Mouse (Mus musculus): ENCODE measurements around the gene Lrrc57.

The Lrrc57 gene

DNA sequence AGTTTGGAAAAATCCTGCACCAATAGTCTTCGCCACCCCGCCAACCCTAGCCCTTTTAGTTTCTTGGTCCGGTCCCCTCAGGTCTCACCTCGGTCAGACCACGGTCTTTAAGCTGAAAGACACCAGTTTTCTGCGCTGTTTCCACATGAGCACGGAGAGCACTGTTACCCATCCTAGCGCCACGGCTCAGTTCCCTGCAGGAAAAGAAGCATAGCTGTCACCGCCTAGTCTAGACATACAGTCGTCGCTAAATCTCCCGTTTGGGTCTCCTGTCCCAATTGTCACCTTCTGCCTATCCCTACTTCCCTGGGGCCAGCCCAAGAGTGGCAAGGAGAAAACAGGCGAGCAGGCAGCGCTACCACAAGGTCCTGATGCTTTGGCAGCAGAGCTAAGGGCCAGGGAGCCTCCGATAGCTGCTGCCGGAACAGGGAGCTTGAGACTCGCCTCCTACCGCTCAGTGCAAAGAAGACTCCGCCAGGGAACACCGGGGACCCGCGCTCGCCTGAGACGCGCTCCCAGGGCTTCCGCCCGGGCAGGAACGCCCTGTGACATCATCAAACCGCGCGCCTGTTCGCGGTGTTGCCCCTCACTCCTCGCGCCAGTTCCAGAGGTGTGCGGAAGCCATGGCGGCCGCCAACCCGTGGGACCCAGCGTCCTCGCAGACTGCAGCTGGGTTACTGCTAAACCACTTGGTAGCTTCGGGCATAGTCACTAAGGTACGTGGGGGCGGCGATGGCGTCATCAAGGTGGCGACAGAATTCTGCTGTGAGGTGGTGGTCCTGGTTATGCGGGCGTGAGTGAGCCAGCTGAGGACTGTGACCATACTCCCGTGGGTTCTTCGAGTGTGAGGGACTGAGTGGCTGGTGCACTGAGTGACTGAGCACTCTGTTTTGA, at the start of gene Lrrc57, which contains the start of gene Haus2:
Gene Lrrc57, minus strand, starts transcription at position 691 of the 894 bp plus-strand sequence.
Gene Haus2, plus strand, starts transcription at position 554 of the 894 bp plus-strand sequence.
- DNase-seq (ENCODE audit: low spot score in 2 of 2): peak; percentile 83 to 90

DNA sequence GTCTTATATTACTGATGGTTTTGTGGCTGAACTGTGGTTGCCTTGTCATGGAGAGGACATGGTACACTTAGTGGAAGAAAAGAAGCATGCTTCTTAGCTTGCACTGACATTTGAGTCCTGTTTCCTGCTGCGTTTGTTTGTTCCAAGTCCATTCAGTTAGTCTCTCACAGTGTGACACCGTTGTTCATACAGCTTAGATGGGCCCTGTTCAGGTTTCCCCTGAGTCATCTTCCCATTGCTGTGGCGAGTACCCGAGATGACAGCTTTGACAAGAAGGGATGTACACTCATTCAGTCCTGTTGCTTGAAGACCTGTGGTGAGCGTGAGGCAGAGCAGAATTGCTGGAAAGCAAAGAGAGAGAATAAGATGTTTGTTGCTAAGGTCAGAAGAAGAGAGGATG, 49.2 kb upstream of the Lrrc57 start:
- DNase-seq (ENCODE audit: low spot score in 2 of 2): no peak

DNA sequence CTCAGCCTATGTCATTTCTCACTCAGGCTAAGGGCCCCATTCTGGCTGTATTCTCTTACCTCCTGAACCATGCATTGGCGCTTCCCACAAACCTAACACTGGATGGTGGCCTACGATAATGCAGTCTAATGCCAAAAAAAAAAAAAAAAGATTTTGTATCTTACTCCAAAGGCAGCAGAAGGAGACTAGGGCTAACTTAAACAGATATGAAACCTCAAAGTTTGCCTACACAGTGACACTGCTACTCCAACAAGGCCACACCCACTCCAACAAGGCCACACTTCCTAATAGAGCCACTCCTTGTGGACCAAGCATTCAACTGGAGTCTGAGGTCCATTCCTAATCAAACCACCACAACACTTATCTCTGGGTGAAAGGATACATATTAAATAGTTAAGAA, 47.4 kb upstream of the Lrrc57 start:
- no peak for DNase-seq (ENCODE audit: low spot score in 2 of 2)

DNA sequence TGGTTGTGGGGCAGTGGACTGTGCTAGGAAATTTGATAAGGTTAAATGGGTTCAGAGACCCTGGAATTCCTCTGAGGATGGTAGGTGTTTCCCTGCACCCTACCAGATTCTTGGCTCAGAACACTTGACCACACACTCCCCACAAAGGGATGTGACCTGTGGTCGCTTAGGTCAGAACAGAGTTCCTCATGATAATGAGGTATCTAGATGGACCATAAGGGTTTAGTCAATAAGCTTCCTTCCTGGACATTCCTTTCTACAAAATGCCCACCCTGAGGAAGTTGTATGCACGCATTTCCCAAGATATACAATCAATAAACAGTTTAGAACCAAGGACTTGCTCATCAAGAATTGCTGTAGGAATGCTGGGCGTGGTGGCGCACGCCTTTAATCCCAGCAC, 46.6 kb upstream of the Lrrc57 start:
- no peak for DNase-seq (ENCODE audit: low spot score in 2 of 2)

DNA sequence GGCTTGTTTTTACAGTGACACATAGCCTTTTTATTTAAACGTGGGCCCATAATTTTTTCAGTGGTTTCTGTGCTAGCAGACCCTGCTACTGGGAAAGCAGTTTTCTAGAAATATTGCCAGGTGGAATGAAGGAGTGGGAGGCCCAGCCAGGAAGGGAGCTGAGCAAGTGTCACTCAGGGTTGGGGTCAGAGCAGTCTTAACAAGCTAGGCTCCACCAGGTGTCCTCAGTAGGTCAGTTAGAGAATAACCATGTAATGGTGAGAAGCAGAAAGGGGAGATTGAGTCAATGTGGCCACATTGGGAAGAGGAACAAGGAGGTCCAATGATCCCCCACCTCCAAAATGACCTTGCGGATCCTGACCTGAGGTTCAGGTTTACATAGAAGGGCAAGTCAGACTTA, 45.4 kb upstream of the Lrrc57 start:
- no peak for DNase-seq (ENCODE audit: low spot score in 2 of 2)

DNA sequence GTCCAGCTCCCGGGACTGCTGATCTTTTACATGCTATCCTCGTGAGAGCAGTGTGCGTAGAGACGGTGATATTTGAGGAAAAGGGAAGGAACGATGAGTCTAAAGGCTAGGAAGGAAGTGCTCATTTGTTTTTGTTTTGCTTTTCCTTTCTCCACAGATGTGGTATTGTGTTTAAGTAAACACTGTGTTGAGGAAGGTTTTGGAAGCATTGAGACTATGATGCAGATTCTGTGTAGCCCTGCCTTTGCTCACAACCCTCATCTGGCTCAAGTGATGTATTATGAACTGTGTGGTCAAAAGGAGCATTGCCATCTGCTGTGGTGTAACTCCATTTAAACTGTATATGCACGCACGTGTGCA, 43.6 kb upstream of the Lrrc57 start:
- DNase-seq (ENCODE audit: low spot score in 2 of 2): no peak

DNA sequence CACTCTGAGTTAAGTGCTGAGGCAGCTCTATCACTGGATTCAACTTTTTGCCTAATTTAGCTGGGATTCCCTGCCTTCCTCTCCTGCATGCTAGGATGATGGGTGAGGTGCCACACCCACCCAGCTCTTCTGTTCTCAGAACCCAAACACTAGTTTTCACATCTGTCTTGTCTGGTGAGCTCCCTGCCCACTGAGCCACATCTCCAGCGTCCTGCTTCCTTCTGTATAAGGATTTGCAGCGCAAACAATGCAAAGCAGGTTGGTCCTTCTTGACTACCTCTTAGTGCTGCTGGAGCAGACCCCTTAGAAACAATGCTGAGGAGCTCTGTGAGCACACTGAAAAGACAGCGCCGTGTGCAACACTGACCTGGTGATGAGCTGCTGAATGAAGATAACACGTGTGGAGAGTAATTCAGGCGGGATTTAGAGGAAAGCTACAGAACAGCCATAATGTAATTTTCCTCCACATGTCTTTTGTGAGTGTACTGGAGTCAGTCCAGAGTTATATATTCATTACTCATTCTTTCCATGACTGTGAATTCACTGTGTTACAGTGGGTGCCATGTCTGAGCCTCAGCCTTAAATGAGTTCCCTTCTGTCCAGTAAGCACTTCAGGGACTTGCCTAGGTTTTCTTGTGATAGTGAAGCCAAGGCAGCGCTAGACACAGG, 43.1 kb upstream of the Lrrc57 start:
- no peak for DNase-seq (ENCODE audit: low spot score in 2 of 2)

DNA sequence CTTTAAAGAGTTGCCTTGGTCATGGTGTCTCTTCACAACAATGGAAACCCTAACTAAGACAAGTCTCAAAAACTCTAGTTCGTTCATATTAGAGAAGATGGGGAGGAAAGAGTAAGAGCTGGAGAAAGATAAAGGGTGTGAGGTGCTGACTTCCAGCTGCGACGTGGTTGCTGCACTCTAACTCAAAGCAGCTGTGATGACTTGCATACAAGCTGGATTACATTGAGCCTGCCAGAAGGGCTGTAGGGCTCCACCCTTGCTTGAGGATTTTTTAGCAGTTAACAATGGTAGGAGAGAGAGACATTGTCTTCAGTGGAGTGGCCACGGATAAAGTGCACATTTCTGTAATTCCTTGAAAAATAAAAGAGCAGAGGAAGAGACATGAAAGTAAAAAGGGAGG, 37.5 kb upstream of the Lrrc57 start:
- DNase-seq (ENCODE audit: low spot score in 2 of 2): peak in 1 of 2 experiments; percentile 50

DNA sequence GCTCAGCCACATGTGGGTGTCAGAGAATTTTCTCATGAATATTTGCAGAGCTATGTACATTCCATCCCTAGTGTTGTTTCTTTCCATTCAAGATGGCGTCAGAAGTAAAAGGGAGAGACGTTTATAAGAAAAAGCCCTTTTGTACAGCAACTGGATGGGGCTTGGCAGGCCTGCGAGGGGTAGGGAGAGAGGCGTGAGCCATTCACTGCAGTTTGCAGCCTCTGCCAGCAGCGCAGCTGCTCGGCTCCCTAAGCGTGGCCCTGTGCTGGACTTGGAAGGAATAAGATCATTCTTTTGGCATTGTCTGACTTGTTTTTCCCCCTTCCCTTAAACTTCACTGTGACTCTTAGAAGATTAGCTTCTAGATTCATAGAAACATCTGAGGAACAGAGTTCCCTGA, 34.5 kb upstream of the Lrrc57 start:
- peak in 1 of 2 experiments; percentile 44 for DNase-seq (ENCODE audit: low spot score in 2 of 2)

DNA sequence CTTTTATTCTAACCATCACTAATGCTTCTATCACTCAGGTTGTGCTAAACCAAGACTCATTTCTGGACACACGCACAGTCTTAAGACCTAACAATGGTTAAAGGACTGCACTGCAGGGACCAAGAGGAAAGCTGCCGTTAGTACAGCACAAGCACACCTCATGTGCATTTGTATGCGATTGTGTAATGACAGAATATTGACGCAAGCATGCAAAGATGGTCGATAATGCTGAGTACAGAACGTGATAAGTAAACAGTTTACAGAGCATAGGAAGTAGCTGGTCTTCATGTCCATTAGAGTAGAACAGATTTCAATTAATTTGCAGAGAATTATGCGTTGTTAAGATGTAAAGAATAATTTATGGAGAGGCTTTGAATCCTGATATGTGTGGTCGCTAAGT, 31.5 kb upstream of the Lrrc57 start:
- DNase-seq (ENCODE audit: low spot score in 2 of 2): no peak

DNA sequence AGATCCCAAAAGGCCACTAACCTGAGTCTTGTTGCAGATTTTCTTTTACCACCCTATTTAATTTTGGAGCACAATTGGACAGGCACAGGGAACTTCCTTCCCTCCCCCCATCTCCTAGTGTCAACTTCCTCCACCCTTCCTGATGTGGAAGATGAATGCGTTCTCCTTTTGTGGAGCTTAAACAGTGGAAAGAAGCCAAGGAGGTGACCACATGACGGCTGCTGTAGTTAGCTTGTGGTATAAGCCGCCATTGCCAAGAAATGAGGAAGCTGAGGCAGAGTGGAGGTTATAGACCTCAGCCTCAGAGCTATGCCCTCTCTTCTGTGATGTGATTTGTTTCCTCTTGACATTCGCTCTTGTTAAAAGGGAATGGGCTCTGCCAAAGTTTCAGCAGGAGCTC, 22.6 kb upstream of the Lrrc57 start:
- DNase-seq (ENCODE audit: low spot score in 2 of 2): no peak

DNA sequence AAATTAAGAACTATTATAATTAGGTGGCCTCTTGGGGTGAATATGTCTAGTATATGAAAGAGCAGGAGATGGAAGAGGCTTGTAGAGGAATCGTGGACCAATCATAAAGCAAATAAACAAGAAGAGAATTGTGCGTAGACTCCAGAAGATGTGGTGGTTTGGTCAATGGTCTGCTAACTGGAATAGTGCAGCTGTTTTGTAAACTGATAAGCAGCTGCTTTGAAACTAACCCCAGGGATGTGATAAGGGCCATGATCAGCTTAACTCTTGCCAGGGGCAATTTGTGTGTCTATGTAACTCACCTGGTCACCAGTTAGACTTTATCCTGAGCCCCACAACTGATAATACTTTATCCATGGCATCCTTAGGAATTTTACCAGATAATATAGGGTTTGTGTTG, 22.2 kb upstream of the Lrrc57 start:
- no peak for DNase-seq (ENCODE audit: low spot score in 2 of 2)

DNA sequence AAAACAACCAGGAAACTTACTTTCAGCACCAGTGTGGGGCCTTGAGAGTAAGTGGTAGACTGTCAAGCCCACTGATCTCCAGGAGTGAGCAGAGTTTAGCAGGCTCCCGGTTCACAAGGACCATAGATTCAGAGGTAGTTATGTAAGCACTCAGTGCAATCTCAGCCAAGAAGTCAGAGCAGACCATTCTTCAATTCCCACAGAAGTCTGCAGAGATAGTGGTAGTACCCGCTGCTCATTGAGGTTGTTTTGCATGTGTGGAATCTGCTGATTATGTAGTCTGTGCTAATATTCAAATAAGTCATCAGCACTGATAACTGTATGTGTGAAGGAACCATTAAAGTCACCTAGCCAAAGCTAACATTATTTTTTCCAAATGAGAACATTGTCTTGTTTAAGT, 21.3 kb upstream of the Lrrc57 start:
- DNase-seq (ENCODE audit: low spot score in 2 of 2): no peak

DNA sequence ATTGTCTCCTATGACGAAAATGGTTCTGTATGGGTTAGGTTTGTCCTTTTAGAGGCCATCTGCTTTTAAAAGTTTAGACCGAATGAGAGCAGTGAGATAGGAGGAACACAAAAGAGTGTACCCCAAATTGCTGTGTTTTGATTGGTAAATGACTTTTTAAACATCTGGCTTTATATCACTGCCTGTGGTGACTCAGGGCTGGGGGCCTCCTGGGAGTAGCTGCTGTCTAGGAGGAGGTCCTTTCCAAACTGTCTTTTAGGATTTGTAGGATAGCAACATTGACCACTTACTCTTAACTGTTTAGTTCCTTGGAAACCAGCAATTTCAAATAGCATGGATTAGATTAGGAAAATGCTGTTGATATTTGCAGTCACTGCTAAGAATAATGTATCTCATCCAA, 20.9 kb upstream of the Lrrc57 start:
- DNase-seq (ENCODE audit: low spot score in 2 of 2): no peak

DNA sequence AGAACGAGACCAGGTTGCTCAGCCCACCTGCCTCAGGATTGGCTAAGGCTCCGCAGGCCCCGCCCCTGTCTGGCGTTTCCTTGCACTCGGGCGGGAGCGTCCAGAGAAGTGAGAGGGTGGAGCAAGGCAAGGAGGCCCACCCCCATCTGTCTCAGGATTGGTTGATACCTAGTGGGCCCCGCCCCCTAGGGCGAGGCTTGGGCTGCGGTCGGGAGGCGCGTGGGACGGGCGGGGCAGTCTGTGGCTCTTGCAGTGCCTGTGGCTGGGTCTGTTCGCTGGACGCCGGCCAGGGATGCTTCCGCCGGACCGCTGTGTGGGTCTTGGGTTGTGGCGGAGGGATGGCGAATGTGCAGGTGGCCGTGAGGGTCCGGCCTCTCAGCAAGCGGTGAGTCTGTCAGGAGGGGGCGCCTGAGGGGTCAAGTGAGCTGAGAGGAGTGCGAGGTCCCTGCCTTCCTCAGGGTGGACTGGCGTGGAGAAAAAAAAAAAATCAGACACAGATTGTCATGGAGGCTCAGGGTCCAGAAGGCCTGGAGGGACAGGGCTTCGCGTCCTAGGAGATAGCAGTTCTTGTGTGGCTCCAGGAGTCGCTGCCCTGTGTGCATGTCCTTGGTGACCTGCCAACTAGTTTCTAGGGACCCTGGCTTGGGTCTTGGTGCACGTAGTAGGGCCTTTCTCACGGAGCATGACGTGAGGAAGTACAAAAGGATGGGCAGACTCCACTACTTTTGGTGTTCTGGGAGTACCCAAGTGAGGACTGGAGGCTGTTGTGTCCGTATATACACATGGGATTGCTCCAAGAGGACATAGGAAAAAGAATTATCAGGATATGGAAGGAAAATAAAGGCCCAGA, 19.8 kb upstream of the Lrrc57 start, which contains the start of gene Stard9:
Gene Stard9, plus strand, starts transcription at position 236 of the 850 bp plus-strand sequence.
- DNase-seq (ENCODE audit: low spot score in 2 of 2): peak; percentile 91 to 98

DNA sequence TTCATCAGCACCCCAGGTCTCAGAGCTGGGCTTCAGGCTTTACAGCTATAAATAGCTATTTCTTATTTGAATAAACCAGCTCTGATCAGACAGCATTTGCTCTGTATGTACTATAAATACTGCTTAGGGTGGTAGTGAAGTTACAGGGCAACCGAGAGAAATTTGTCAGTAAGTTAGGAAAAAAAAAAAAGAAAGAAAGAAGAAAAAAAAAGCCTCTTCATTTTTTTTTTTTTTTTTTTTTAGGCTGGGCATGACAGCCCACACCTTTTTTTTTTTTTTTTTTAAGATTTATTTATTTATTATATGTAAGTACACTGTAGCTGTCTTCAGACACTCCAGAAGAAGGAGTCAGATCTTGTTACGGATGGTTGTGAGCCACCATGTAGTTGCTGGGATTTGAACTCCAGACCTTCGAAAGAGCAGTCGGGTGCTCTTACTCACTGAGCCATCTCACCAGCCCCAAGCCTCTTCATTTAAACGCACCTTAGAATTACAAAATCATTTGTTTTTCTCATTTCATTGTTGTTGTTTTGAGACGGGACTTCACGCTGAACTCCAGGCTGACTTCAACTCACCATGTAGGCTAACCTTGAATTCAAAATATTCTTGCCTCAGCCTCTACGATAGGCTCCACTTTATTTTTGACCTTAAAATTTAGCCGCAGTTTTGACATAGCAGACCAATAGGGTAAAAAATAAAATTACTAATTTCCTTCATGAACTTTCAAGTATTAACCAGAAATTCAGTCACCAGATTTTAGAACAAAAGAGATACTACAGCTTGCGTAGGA, 19.0 kb upstream of the Lrrc57 start:
- DNase-seq (ENCODE audit: low spot score in 2 of 2): no peak

DNA sequence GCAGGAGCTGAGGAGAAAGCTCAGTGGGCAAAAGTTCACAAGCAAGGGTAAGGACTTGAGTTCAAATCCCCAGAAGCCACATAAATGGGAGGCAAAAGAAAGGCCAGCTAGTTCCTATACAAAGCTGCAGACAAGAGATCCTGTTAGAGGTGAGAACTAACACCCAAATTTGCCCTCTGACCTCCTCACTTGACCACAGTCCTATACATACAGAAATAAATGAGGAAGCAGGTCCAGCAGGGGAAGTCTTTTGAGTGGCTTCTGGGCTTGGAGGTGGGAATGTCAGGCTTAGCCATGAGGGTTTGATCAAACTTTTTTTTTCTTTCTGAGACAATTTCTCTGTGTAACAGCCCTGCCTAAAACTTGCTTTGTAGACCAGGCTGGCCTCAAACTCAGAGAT, 13.6 kb upstream of the Lrrc57 start:
- no peak for DNase-seq (ENCODE audit: low spot score in 2 of 2)

DNA sequence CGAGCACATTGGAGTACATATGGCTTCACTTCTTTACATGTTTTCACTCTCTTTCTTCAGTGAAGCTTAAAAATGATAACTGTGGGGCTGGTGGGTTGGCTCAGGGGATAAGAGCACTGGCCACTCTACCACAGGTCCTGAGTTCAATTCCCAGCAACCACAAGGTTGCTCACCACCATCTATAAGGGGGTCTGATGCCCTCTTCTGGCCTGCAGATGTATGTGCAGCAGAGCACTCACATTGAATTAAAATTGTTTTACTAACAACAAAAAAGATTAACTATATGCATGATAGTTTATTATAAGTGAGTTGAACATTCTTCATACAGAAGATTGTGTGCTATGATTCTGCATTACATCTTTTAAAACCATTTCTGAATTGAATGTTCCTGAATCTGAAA, 10.2 kb upstream of the Lrrc57 start:
- DNase-seq (ENCODE audit: low spot score in 2 of 2): no peak

DNA sequence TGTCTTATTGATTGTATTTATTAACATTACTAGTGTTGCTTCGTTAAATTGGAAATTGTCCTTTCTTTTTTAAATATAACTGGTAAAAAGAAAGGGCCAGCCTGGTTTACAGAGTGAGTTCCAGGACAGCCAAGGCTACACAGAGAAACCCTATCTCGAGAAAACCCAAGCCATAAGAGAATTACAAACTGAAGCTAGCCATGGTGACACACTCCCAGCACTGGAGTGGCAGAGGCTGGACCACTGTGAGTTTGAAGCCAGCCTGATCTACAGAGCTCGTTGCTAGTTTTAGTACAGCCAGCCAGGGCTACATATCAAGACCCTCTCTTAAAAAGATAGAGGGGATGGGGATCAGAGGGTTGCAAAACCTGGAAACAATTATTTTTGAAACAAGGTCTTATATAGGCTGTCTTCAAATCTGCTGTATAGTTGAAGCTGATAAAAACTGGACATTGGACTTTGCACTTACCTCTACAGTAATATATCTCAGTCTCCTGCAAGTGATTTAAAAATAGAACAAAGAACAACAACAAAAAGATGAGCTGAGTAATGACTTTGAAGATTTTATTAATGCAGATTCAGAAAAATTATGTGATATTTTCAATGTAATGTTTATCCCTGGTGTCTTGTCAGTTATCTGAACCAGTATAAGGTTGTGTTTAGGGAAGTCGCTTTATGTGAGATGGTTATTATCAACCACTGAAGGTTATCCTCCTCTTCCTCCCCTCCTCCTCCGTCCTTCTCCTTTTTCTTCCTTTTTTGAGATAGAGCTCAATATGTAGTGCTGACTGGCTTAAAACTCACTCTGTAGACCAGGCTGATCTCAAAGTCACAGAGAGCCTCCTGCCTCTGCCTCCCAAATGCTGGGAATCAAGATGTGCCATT, 7.2 kb upstream of the Lrrc57 start:
- DNase-seq (ENCODE audit: low spot score in 2 of 2): no peak

DNA sequence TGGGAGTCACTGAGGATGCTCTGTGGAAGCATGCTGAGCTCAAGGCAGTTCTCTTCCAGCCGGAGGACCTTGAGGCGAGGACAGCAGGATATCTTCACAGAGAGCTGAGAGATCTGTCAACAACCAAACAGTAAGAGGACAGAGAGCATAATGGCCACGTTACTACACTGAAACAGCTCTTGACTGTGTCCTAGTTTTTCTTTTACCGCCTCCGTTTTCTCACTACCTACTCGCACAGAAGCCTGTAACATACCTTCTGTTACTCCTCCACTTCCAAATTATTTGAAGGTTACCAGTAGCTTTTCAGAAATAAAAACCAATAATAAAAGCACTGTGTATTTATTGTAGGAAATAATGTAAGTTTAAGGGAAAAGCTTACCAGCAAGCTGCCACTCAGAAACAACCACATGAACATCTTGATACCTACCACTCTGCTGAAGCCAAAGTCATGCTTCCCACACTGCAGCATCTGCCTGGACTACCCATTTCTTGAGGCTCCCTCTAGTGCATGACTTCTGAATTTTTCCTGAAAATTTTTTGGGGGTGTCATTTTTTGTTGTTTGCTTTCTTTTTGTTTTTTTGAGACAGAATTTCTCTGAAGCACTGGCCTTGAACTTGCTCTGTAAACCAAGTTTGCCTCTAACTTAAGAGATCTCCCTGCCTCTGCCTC, 3.2 kb downstream of the Lrrc57 start:
- DNase-seq (ENCODE audit: low spot score in 2 of 2): no peak

Data from urinary bladder, adult 18-20 months (tissue).